Mouse (Mus musculus): ENCODE measurements around the gene Fgr. TPM values are rescaled to one million over a fixed set of nuclear protein-coding genes. Genes with fewer than 3 reads are reported as not detected.

The Fgr gene
- total RNA-seq, 2 experiments from 2014 or later, result 2.5 to 3.4 TPM

DNA sequence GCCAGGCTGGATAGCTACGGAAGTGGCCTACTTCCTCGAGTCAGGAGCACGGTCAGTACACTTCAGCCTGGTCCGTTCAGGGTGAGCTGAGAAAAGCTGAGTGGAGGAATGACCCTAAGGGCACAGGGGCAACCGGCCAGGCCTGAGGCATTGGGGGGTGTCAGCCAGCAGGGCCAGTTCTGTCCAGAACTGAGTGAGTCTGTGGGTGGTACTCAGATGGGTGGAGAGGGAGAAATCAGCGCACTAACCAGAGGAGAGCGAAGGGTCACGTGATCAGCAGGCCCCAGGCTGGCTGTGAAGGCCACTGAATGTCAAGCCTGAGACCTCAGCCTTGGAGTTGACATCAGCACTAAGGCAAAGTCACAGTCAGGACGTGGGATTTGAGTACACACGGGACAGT, 60.6 kb downstream of the Fgr start:
- ATAC-seq (replicated peaks; ENCODE audit: poor library complexity), result no peak

DNA sequence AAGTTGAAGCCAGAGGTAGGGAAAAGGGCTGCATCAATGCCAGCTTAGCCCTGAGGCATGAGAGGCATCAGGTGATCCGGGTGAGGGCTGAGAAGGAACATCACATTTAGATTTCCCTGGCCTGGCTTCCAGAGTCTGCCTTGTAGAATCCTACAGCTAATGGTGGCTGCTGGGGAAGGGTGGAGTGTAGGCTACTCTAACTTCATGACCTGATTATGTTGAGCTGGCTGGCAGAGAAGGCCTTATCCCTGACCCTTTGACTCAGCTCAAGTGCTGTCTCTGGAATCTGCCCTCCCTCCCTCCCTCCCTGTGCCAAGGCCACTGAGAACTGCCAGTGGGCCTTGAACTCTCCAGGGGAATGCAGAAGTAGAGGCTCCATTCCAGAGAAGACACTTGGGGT, 61.6 kb downstream of the Fgr start:
- ATAC-seq (replicated peaks; ENCODE audit: poor library complexity), result no peak

DNA sequence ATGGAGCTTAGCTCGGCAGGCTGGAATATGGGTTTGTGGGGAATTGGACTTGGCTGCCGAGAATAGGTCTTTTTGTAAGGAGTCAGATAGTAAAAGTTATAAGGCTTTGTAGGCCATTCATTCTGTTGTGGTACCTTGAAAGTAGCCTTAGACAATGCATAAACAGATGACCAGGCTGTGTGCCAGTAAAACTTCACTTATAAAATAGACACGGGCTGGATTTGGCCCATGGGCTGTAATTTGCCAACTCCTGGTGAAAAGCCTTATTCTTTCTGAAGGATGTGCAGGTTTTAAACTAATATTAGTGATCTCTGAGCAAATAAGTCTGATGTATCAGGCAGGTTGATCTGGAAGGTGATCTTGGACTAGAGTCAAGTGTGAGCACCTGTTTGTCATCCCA, 62.1 kb downstream of the Fgr start:
- ATAC-seq (replicated peaks; ENCODE audit: poor library complexity), result no peak

DNA sequence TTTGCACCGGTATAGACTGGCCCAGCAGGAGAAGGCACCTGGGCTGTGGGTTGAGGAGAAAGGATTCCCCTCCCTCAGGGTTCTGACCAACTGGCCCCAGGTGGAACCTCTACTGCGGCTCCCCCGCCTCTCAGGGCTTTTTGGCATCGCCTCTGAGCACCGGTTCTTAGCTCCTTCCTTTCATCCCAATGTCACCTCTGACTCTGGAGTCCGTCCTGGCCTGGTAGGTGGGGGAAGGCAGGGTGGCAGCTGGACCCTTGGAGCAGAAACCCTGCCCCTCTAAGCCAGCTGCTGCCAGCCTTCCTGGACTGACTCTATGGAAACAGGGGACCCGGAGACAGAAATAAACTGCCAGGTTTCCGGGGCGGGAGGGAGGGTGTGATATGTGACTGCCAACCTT, 63.4 kb downstream of the Fgr start:
- ATAC-seq (replicated peaks; ENCODE audit: poor library complexity), result no peak

DNA sequence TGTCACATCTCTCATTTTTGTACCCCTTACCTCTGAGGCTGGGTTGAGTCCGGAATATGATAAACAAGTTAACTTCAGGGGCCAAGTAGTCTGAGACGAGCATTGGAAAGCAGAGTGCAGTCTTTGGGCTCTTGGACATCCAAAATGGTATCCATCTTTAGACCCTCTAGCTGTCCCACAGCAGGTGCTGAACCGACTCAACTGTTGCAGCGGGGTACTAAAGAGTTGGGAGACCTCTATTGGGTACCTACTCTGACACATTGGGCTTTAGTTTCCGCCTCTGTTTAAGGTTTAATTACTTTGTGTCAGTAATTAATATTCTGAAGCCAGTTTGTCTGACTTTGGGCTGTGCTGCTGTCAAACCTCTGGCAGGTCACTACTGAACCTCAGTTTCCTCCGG, 63.9 kb downstream of the Fgr start:
- ATAC-seq (replicated peaks; ENCODE audit: poor library complexity), result no peak

DNA sequence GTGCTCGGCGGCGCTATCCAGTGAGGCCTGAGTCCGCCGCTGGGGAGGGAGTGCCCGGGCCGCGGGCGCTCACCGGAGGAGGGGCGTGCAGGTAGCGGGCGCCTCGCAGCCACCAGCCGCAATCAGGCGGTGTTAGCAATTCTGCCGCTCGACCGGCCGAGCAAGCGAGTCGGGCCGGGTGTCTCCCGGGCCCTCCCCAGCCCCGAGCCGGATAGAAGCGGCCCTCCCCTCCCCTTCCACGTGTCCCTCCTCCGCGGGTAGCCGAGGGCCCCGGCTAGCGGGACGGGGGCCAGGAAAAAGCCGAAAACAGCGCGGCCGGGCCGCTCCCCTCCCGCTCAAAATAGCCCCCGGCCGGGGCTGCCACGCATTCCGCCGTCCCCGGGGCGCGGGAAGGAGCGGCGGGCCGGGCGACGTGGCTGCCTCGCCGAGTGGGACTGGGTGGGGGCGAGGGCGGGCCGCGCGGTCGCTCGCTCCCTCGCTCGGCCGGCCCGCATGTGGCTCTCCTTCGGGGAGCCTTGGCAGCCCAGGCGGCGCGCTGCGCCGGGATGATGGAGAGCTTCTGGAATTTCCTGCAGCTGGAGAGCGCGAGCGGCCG, 64.7 kb downstream of the Fgr start:
- no peak for ATAC-seq (replicated peaks; ENCODE audit: poor library complexity)

DNA sequence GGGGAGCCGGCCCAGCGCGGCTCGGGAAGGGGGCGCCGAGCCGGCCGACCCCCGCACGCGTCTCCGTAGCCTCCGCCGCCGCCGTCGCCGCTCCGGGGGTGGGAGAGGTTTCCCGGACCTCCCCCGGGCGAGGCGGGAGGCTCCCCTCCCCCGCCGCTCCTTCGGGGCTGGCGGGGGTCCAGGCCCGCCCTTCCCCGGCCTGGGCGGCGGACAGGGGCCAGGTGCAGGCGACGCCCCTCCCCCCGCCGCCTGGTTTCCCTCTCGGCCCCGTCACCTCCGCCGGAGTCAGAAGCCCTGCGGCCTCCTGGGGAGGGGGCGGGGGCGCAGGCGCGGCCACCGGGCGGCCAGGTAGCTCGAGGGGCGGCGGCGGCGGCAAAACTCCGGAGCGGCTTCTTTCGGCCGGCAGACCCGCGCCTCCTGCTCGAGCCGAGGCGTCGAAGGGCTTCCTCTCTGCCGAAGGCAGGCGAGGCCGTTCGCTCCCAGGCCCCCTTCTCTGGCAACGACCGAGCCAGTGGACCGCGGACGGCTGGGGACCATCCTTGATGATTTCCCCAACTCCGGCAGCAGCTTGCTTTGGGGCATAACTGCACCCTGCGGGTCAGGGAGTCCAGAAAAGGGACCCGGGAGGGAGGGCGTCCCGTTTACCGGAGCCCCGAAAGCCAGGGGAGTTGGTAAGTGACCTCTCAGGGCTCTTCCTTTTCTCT, 65.4 kb downstream of the Fgr start:
- no peak for ATAC-seq (replicated peaks; ENCODE audit: poor library complexity)

DNA sequence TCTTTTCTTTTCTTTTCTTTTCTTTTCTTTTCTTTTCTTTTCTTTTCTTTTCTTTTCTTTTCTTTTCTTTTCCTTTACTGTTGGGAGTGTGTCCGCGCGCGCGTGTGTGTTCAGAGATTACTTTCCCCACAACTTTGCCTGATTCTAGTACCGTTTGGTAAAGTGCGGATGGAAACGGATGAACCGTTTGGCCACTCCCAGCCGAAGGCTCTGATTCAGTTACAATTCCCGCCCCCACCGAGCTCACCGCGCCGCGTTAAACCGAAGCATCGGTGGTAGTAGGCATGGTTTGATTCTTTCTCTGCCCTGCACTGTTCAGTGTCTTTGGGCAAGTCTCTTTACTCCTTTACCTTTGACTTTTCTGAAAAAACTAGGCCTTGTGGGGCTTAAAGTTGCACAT, 65.9 kb downstream of the Fgr start:
- no peak for ATAC-seq (replicated peaks; ENCODE audit: poor library complexity)

DNA sequence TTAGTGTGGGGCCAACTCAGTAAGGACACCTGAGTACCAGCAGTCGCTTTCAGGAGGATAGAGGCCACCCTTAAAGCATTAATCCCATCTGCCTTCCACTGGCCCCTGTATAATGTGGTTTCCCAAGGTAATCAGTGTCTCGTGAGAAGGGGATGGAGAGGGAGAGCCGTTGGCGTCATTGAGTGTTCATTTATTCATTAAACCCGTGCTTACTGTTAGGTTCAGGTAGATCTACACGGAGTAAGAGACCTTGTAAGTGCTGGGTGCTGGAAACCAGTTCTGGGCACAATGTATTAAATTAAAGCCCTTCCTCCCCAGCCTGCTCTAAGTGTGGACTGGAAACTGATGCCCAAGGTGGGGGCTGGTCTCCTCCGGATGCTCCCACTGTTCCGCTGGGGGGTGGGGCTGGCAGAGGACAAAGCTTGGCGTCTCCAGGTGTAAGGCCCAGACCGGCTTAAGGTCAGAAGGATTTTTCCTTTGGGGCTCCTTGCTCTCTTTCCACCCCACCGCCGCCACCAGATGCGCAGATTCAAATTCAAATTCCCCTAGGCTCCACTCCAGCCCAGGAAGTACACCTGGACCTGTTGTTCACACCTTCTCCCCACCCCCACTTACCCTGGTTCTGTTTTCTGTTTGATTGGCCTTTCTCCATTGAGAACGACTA, 66.5 kb downstream of the Fgr start:
- ATAC-seq (replicated peaks; ENCODE audit: poor library complexity), result no peak

DNA sequence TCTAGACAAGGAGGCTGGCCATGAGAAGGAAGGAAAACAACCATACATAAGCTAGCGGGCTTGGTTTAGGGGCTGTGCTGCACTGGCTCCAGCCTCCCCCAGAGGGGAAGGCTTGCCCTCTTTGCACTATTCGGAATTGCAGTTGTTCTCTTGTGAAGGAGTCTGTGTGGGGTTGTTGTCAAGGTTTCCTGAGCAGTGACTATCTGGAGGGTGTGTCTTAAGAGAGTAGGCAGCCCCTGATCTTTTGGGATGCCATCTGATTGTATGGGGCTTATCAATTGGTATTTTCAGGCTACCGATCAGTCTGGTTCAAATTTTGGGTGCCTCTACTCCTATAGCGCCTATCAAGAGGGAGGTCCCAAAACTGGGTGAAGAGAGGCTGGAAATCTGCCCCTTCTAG, 68.3 kb downstream of the Fgr start:
- no peak for ATAC-seq (replicated peaks; ENCODE audit: poor library complexity)

DNA sequence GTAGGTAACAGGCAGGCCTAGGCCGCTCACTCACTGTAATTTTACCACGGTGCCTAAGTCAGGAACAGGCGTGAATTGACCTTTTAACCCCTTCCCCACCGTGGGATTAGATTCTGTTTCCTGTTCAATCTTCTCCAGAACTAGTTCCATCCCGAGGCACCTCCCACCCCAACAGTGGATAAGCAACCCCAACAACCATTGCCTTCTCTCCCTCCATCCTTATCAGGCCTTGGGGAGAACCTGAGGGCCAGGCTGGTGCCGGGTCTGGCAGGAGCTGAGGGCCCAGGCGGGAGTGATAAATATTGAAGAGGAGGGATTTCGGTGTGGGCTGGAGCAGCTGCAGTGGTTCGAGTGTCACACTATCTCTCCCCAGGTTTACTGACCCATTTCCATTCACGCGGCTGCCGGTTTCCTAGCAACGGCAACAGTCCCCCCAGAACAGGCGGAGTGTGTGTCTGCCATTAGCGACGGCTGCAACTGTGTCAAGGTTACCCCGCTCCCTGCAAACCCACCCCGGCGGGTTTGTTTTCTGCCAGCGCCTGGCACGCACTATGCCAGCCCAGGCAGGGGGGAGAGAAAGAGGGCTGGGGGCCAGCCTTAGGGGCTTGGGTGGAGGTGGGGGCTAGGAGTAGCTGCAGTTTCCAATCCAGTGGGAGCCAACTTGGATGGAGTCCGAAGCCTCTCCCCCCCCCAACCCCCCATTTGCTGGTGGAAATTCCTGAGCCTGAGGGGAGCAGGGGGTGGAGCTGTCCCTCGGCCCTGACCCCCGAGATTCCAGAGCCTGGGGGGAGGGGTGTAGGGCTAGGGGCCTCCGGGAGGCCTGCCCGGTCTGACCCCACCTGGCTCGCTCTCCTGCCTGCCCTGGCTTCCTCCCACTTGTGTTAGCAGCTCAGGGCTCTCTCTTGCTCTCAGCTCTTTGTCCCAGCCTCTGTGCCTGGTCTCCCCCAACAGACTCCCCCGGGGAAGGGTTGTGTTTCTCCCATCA, 69.0 kb downstream of the Fgr start:
- ATAC-seq (replicated peaks; ENCODE audit: poor library complexity), result peak; percentile 68

DNA sequence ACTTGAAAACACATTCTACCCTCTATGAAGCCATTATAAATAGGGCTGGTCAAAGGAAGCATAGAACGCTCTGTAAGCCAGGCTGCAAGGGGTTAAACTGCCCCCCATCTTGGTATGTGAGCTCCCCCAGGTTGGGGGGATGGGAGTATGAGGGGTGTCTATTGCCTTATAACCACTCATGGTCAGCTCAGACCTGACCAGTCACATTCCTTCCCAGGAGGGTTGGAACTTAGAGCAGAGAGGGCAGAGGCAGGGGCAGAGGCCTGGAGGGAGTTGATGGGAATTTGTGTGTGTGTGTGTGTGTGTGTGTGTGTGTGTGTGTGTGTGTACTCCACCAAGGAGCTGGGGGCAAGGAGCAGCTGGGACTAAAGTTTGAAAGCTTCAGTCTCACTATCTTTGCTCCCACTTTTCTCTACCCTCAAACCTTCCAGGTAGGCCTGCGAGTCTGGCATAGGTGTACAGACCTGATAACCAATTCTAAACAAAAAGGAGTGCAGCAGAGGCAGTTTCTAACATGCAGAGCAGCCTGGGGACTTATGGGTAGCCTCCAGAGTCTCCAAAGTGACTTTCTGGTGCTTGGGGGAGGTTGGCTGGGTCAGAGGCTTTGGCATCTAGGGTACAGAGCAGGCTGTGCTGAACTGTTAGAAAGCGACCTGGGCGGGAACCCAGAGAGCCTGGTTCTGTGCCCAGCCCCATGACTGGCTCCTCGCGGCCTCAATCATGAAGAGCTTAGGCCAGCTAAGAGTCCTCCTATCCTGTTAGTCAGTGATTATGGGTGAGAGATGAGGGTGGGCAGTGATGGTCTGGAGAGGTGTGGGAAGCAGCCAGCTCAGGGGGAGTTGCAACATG, 70.1 kb downstream of the Fgr start:
- ATAC-seq (replicated peaks; ENCODE audit: poor library complexity), result no peak

DNA sequence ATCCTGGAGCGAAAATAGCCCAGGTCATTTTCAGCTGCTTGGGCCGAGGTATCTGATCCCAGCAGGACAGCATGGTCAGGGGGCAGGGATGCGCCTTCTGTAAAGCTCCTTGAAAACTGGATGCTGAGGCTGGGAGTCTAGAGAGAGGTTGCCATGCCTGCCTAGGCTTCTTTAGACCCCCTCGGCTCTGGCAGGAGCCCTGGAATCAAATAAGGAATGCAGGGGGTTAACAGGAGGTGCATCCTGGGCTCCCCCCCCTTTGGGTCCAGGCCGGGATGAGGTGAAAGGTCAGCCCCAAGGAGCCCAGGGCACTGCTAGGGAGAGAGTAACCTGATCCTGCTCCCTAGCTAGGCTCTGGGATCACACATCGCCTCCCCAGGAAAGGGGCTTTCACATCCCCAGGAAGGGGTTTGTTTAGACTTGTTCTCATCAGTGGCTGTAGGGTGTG, 70.8 kb downstream of the Fgr start:
- ATAC-seq (replicated peaks; ENCODE audit: poor library complexity), result no peak

DNA sequence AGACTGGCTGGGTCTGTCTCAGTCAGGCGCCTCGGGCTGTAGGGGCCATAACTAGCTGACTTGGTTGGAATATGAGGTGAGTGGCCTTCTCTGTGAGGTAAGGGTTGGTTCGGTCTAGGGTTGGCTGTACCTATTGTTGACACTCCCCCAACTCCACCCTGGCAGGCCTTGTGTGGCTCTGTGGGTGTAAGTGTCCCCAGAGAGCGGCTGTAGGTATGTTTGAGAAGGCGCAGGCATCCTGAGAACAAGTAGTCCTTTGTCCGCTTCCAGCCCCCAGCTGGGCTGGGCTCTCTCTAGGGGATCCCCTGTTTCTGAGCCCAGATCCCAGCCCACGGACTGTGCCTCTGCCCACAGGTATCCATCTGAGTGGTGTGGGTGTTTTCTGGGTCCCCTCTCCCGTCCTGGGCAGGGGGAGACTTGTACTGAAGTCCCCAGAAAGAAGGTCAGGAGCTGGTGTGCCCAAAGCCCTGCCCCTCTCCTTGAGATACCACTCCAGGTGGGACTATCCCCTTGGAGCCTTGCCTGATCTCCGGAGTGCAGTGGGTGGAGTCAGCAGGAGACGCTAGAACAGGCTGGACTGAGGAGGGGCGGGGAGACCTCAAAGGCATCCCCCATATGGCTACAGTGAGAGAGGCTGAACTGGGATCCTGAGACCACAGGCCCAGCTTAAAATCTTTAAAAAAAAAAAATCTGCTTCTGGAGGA, 72.0 kb downstream of the Fgr start:
- no peak for ATAC-seq (replicated peaks; ENCODE audit: poor library complexity)

DNA sequence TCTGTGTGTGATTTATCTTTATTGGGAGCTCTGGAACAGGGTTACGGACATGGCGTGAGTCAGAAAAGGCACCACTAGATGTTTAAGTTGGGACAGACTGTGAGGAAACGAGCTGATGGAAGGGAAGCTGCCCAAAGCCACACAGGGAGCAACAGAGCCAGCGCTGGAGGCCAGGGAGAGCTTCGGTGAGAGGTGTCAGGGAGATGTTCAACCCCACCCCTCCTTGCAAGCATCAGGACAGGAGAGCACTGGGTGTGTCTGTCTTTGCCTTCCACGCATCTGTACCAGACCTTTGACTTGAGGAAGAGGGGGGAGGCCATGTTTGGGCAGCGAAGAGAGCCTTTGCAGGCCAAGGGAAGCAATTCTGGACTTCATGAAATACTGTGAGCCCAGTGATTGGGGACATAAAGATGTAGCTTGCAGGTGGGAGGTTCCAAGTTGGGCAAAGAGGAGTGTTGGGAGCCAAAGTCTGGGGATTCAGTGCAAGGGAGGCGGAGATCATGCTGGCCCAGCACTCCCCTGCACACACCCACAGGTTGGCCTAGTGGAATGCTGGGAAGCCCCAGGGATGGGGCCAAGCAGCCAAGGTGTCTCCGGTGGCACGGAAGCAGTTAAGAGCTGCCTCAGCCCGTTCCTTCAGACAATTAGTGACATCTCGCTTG, 72.9 kb downstream of the Fgr start:
- ATAC-seq (replicated peaks; ENCODE audit: poor library complexity), result no peak

DNA sequence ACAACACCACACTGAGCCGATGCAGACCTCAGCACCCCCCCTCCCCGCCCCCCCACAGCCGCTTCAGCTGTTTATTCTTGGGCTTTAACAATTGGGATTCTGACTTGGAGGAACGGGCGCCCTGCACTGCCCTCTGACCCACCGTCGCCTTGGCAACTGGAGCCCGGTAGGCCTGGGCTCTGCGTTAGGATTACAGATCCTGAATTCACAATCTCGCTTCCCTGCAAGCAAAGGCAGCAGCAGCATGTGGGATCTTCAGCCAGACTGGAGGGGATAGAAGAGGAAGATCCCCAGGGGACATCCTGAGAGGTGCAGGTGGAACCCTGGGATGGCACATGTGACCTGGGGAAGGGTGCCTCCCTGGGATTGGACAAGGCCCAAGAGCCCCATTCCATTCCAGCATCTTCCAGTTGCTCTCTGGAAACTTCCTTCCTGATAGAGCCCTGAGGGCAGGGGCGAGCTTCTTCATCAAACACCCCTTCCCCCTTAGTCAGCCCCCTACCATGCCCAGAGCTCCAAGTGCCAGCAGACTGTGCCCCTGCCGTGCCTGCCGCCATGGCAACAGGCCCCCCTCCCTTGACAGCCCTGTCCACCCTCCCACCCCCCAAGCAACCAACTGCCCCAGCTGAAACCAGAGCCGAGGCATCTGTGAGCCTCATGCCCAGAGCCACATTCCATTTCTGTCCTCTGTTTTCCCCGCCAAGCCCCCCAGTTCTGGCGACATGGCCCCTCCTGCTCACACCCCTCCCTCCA, 73.6 kb downstream of the Fgr start:
- ATAC-seq (replicated peaks; ENCODE audit: poor library complexity), result no peak

DNA sequence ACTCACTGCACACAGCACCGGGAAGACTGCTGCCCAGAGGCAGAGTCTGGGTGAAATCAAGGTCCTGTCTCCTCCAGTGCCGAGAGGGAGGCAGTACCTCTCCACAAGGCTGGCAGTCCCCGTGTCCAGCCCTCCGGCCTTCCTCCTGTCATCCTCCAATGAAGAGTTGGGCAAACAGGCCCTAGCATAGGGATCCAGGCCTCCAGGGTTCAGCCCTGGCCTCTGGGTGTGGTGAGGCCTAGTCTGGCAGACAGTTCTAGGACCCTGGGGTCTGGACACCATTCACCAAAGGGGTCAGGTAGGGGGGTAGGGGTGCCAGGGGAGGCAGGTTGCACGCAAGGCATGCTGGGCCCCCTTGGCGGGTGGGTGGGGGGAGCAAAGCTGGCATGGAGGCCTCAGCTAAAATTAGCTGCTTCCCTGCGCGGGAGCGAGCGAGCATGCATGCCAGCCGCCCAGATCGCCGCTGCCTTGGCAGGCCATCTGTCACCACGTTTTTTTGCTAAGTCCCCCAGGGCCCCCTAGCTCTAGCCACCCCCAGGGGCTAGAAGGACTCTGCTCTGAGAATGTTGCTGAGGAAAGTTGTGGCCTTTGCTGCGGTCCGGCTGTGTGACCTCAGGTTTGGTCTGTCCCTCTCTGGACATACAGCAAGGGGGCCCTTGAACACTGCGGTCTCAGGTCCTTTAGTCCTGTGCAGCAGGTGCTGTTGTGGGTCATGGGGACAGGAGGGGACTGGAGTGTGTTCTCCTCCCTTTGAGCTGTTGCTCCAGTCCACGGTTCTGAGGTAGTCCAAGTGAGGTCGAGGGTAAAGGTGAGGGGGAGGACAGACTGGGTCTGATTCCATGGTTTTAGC, 75.4 kb downstream of the Fgr start:
- ATAC-seq (replicated peaks; ENCODE audit: poor library complexity), result no peak

Data from megakaryocyte progenitor cell, adult 5-6 weeks (primary cell).